Mouse (Mus musculus) kidney, embryonic 15.5 days (tissue): ENCODE data around the gene Sec22a. TPM values are rescaled to one million over a fixed set of nuclear protein-coding genes. Genes with fewer than 3 reads are reported as not detected.

ENCODE experiments used
- ATAC-seq: fragments of 200-750 bp; cut with Nextera tagmentation; replicated peaks from 2 replicates; pipeline ENCODE4 v1.8.0; 2017; ENCODE audit warnings: moderate TSS enrichment; ENCODE audit not compliant: low FRiP score
- H3K27ac ChIP-seq: fragments of 300-500 bp; sonication (generic); 2 replicates; pipeline ENCODE4 v1.5.1; 2015; ENCODE audit warnings: mild to moderate bottlenecking, inconsistent platforms
- H3K27me3 ChIP-seq: fragments of 300-500 bp; sonication (generic); 2 replicates; pipeline ENCODE4 v1.6.1; 2015; ENCODE audit warnings: inconsistent platforms
- H3K36me3 ChIP-seq: fragments of 300-500 bp; sonication (generic); 2 replicates; pipeline ENCODE4 v1.6.1; 2015; ENCODE audit warnings: inconsistent platforms
- H3K4me1 ChIP-seq: fragments of 300-500 bp; sonication (generic); 2 replicates; pipeline ENCODE4 v1.6.1; 2015; ENCODE audit warnings: inconsistent platforms
- H3K4me2 ChIP-seq: fragments of 300-500 bp; sonication (generic); 2 replicates; pipeline ENCODE4 v1.6.1; 2015; ENCODE audit warnings: moderate library complexity, mild to moderate bottlenecking, inconsistent platforms
- H3K4me3 ChIP-seq: fragments of 300-500 bp; sonication (generic); replicated peaks from 2 replicates; pipeline ENCODE4 v1.5.1; 2015; ENCODE audit warnings: mild to moderate bottlenecking, inconsistent platforms
- H3K9ac ChIP-seq: fragments of 300-500 bp; sonication (generic); 2 replicates; pipeline ENCODE4 v1.6.1; 2015; ENCODE audit warnings: mild to moderate bottlenecking, inconsistent platforms
- H3K9me3 ChIP-seq: fragments of 300-500 bp; sonication (generic); replicated peaks from 2 replicates; pipeline ENCODE4 v1.6.1; 2016; ENCODE audit warnings: inconsistent platforms
- WGBS: fragments of 180-500 bp; shearing (Covaris S2); methylation state at CpG from one replicate; pipeline ENCODE4 v1.1.7; 2015; ENCODE audit warnings: mixed read lengths; 5-methylcytosine and 5-hydroxymethylcytosine counted together
- polyA plus RNA-seq: library from polyadenylated mRNA; unstranded; fragments of >200 nt; fragmentation: Nextera tagmentation; extraction: Ambion mirVana; gene quantifications from 2 replicates; pipeline ENCODE4 v1.2.1, GENCODE M21; 2015

Sec22a gene
- polyA plus RNA-seq, 1 experiment from 2014 or later = 48.9 TPM

- ATAC-seq = no peak
- Histone ChIP-seq H3K4me1 (no peaks in the 10 kb centered on the region), H3K27me3 (no peaks in the 10 kb centered on the region), H3K9me3 (no peaks in the 10 kb centered on the region), H3K27ac (no peak overlapping the region), H3K4me2 (no peak overlapping the region), H3K36me3 (no peaks in the 10 kb centered on the region), H3K9ac (no peak overlapping the region), H3K4me3 (no peak overlapping the region)
- 89% methylated on average over 2 of the region's 2 CpGs for WGBS
These were observed 81.3 kb downstream of the Sec22a start for GRCm38 (mm10) chr16:35282456-35282855.

- ATAC-seq = no peak
- H3K4me1 ChIP-seq = no peaks in the 10 kb centered on the region
- no peaks in the 10 kb centered on the region for H3K9me3 ChIP-seq
- H3K36me3 ChIP-seq = no peaks in the 10 kb centered on the region
- no peak overlapping the region for H3K4me2 ChIP-seq
- H3K27me3 ChIP-seq = no peaks in the 10 kb centered on the region; the same call in 1 of the 2 replicates
- no peak overlapping the region for H3K27ac ChIP-seq
- H3K4me3 ChIP-seq = no peak overlapping the region
- 77% methylated on average over 6 of the region's 6 CpGs for WGBS
- no peak overlapping the region for H3K9ac ChIP-seq
These were observed 85.6 kb downstream of the Sec22a start for GRCm38 (mm10) chr16:35278166-35278565.

GRCm38 (mm10) chr16:35272417-35272816, 91.3 kb downstream of the Sec22a start:
- Histone ChIP-seq H3K4me3 (no peak overlapping the region), H3K4me1 (no peaks in the 10 kb centered on the region), H3K27me3 (no peaks in the 10 kb centered on the region; the same call in 1 of the 2 replicates), H3K9me3 (no peaks in the 10 kb centered on the region), H3K9ac (no peak overlapping the region), H3K36me3 (no peaks in the 10 kb centered on the region), H3K4me2 (no peak overlapping the region), H3K27ac (no peak overlapping the region)
- ATAC-seq = no peak
- WGBS = 63% methylated on average over 4 of the region's 4 CpGs

- no peak overlapping the region for H3K4me3 ChIP-seq
- H3K27me3 ChIP-seq = no peaks in the 10 kb centered on the region
- H3K4me2 ChIP-seq = no peak overlapping the region
- no peaks in the 10 kb centered on the region for H3K4me1 ChIP-seq
- no peaks in the 10 kb centered on the region for H3K36me3 ChIP-seq
- no peak for ATAC-seq
- no peaks in the 10 kb centered on the region for H3K9me3 ChIP-seq
- no peak overlapping the region for H3K27ac ChIP-seq
- 54% methylated on average over 4 of the region's 4 CpGs for WGBS
- no peak overlapping the region for H3K9ac ChIP-seq
These were observed 92.1 kb downstream of the Sec22a start for GRCm38 (mm10) chr16:35271572-35271971.

- Histone ChIP-seq H3K27me3 (no peaks in the 10 kb centered on the region), H3K9ac (no peak overlapping the region), H3K27ac (no peak overlapping the region), H3K4me3 (no peak overlapping the region), H3K9me3 (no peaks in the 10 kb centered on the region), H3K4me2 (no peak overlapping the region), H3K4me1 (no peaks in the 10 kb centered on the region), H3K36me3 (no peaks in the 10 kb centered on the region)
- ATAC-seq = no peak
- 76% methylated on average over 6 of the region's 6 CpGs for WGBS
These were observed 92.8 kb downstream of the Sec22a start for GRCm38 (mm10) chr16:35270945-35271344.

GRCm38 (mm10) chr16:35270353-35270934, 93.3 kb downstream of the Sec22a start:
- no peak overlapping the region for H3K4me3 ChIP-seq
- no peaks in the 10 kb centered on the region for H3K36me3 ChIP-seq
- H3K27ac ChIP-seq = no peak overlapping the region
- no peaks in the 10 kb centered on the region for H3K4me1 ChIP-seq
- H3K4me2 ChIP-seq = no peak overlapping the region
- H3K9me3 ChIP-seq = no peaks in the 10 kb centered on the region
- H3K9ac ChIP-seq = no peak overlapping the region
- WGBS = 42% methylated on average over 10 of the region's 10 CpGs
- no peak for ATAC-seq
- no peaks in the 10 kb centered on the region for H3K27me3 ChIP-seq

Other genes with a start within 250 kb of the Sec22a start
- 0.66 and 0.87 TPM in 2 replicates for gene Adcy5, start 209.0 kb downstream of the Sec22a start, polyA plus RNA-seq
- gene Pdia5, start 127.0 kb upstream of the Sec22a start, polyA plus RNA-seq = 49.4 and 52.8 TPM in 2 replicates
- gene Sema5b, start 177.2 kb upstream of the Sec22a start, polyA plus RNA-seq = 6.2 and 6.8 TPM in 2 replicates